Mouse (Mus musculus): ENCODE data around the gene Ppm1b. TPM values are rescaled to one million over a fixed set of nuclear protein-coding genes. Genes with fewer than 3 reads are reported as not detected.

Gene Ppm1b
- polyA plus RNA-seq, 1 experiment from 2014 or later: 62.5 TPM

DNA sequence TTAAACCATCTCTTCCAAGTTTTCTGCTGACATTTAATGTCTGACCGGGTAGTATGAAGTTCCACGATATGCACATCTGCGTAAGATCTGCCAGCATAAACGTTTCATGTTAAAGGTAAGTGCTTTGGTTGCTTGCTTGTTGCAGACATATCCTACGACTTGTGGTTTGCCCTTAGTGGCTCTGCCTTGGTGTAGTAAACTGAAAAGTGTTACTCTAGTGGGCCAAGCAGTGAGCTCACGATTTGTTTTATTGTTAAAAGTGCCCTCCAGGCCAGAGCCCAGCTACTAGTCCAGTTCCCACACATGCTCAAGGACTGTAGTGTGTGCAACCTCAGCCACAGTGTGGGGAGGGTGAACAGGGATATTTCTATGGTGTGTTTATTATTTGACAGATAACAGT is 69.9 kb downstream of the Ppm1b start:
- H3K9me3 ChIP-seq: no peaks in the 10 kb centered on the region
- H3K4me1 ChIP-seq: no peaks in the 10 kb centered on the region; the same call in 1 of the 2 replicates
- H3K36me3 ChIP-seq: no peaks in the 10 kb centered on the region
- H3K9ac ChIP-seq: no peak overlapping the region
- no peak overlapping the region for H3K27ac ChIP-seq
- H3K4me2 ChIP-seq: no peak overlapping the region
- ATAC-seq (ENCODE audit: borderline replicate concordance, extremely low read depth, low FRiP score, low TSS enrichment): no peak
- WGBS: 81% methylated on average over 6 of the region's 6 CpGs
- H3K27me3 ChIP-seq: no peaks in the 10 kb centered on the region
- no peak overlapping the region for H3K4me3 ChIP-seq

DNA sequence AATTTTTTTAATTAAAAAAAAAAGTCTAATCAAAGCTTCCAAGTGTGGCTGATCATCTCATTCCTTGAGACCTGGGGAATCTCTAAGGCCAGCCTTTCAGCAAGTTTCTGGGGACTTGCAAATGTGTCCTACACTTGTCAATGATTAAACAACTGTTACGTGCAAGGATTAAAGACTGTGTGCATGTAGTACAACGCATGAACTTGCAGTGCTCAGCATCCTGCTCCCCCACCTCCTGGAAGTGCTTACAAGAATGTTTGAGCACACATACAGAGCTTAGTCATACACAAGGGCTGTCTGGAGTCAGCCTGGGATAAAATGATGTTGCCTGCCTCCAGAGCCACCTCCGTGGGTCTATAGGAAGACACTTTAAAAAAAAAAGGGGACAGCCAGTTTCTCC is 70.7 kb downstream of the Ppm1b start:
- Histone ChIP-seq H3K9me3 (no peaks in the 10 kb centered on the region), H3K27ac (no peak overlapping the region), H3K9ac (no peak overlapping the region), H3K4me1 (no peaks in the 10 kb centered on the region; the same call in 1 of the 2 replicates), H3K4me3 (no peak overlapping the region), H3K27me3 (no peaks in the 10 kb centered on the region), H3K4me2 (no peak overlapping the region), H3K36me3 (no peaks in the 10 kb centered on the region)
- 62% methylated on average over 3 of the region's 3 CpGs for WGBS
- no peak for ATAC-seq (ENCODE audit: borderline replicate concordance, extremely low read depth, low FRiP score, low TSS enrichment)

DNA sequence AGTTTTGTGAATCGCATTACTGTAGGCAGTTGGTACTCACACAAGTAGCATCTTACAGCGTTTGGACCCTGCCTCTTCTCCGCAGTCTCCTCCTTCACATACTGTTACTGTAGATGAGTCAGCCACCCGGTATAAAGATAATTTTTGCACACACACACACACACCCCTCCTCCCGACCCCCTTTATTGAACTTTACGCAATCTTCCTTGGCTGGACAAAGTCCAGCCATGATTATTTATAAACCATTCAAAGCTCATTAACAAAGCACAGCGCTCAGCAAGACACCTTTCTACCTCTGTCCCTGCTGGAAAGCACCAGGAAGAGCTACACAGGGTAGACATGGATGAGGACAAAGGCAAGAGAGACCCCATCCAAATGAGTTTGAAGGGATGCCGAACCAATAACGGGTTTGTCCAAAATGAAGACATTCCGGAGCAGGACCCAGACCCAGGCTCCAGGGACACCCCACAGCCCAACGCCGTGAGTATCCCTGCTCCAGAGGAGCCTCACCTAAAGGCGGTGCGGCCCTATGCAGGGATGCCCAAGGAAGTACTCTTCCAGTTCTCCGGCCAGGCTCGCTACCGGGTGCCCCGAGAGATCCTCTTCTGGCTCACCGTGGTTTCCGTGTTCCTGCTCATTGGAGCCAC is 71.7 kb downstream of the Ppm1b start, which contains the start of gene Slc3a1:
Slc3a1 (plus strand) TSS at position 284 of the 647 bp plus-strand sequence.
- Histone ChIP-seq H3K9ac (no peak within 1 kb of the TSS), H3K27ac (no peak within 1 kb of the TSS), H3K36me3 (no peaks in the 10 kb centered on the region), H3K4me3 (no peak within 1 kb of the TSS), H3K4me2 (no peak within 1 kb of the TSS), H3K4me1 (no peaks in the 10 kb centered on the region; the same call in 1 of the 2 replicates), H3K9me3 (no peaks in the 10 kb centered on the region), H3K27me3 (no peaks in the 10 kb centered on the region)
- no peak for ATAC-seq (ENCODE audit: borderline replicate concordance, extremely low read depth, low FRiP score, low TSS enrichment)
- 86% methylated on average over 20 of the region's 20 CpGs for WGBS

DNA sequence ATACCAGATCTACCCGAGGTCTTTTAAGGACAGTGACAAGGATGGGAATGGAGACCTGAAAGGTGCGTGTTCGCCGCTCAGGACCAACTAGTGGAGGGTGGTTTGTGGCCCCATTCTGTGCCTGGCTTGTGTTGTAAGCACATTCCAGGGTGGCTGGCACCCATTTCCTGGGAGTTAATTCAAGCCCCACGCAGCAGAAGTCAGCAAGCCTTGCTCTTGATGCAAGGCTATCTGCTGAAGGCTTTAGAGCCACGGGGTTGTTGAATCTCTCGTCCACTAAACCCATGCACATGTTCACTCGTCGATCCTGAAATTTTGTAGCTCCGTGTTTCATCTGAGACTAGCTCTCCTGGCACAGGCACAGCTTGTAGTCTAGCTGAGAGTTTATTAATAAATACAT is 72.3 kb downstream of the Ppm1b start:
- Histone ChIP-seq H3K9me3 (no peaks in the 10 kb centered on the region), H3K27ac (no peak overlapping the region), H3K36me3 (no peaks in the 10 kb centered on the region), H3K4me2 (no peak overlapping the region), H3K4me3 (no peak overlapping the region), H3K9ac (no peak overlapping the region), H3K4me1 (peaks cover under 1% of the 10 kb centered on the region), H3K27me3 (no peaks in the 10 kb centered on the region)
- ATAC-seq (ENCODE audit: borderline replicate concordance, extremely low read depth, low FRiP score, low TSS enrichment): no peak
- WGBS: 90% methylated on average over 10 of the region's 10 CpGs

DNA sequence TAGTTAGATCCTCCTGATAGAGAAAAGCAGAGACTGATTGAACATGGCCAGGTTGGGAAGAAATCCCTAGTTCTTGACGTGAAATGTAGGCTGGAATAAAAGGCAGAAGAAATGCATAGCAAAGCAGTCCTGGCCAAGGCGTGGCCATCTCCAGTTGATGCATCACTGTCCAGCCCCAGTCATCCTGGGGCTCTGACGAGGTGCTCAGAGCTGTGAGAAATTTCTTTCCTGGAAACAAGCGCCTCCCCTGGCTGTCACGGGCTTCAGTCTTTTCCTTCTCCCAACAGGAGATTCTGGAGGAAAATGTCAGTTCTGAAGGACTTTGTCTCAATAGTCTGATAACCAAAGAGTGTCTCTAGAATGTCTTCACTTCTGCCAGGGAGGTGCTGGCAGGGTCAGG is 74.1 kb downstream of the Ppm1b start:
- no peaks in the 10 kb centered on the region for H3K9me3 ChIP-seq
- H3K27ac ChIP-seq: no peak overlapping the region
- WGBS: 50% methylated on average over 5 of the region's 5 CpGs
- no peak overlapping the region for H3K4me3 ChIP-seq
- H3K4me1 ChIP-seq: peaks cover 5% of the 10 kb centered on the region; the same call in 1 of the 2 replicates
- H3K9ac ChIP-seq: no peak overlapping the region
- no peak overlapping the region for H3K4me2 ChIP-seq
- no peaks in the 10 kb centered on the region for H3K27me3 ChIP-seq
- H3K36me3 ChIP-seq: no peaks in the 10 kb centered on the region
- ATAC-seq (ENCODE audit: borderline replicate concordance, extremely low read depth, low FRiP score, low TSS enrichment): no peak

DNA sequence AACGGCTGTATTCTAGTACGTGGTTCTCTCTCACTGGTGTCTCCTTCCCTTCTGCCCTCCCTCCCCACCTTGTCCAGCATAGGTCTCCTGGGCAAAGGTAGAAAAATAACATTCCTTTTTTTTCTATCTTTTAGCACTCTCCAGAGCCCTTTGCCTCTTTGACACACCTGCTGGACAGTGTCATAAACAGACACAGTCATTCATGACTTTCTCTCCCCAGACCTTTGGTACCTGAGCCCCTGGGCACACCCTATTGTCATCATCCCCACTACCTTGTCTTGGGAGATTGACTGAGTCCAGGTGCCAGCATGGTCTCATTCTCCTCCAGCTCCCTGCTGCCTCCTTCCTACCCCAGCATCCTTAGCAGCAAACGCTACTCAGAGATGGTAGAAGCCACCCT is 76.5 kb downstream of the Ppm1b start:
- Histone ChIP-seq H3K4me1 (peaks cover 5% of the 10 kb centered on the region; the same call in 1 of the 2 replicates), H3K4me2 (no peak overlapping the region), H3K36me3 (no peaks in the 10 kb centered on the region), H3K27me3 (no peaks in the 10 kb centered on the region), H3K9me3 (no peaks in the 10 kb centered on the region), H3K4me3 (no peak overlapping the region), H3K27ac (no peak overlapping the region), H3K9ac (no peak overlapping the region)
- WGBS: 76% methylated on average over 3 of the region's 3 CpGs
- no peak for ATAC-seq (ENCODE audit: borderline replicate concordance, extremely low read depth, low FRiP score, low TSS enrichment)

DNA sequence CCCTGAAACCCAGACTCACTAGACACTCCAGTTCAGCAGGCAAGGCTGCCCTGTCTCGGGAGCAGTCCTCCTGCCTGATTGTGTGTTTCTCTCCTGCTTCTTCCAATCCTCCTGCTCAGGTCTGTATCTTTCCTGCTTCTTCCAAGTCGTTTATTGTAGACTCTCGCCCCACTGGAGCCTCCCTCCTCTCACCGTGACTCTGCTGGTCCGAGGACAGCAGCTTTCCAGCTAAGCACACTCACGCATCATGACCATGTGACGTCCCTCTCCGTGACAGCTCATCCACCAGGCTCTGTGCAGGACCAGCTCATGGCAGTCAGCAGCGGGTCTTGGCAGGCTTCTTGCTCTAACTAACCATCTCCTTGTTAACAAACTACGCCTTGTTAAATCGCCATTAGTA is 77.5 kb downstream of the Ppm1b start:
- ATAC-seq (ENCODE audit: borderline replicate concordance, extremely low read depth, low FRiP score, low TSS enrichment): peak; percentile 31; the same call in 1 of the 2 replicates
- no peak overlapping the region for H3K9ac ChIP-seq
- H3K4me1 ChIP-seq: peaks cover 5% of the 10 kb centered on the region; the same call in 1 of the 2 replicates
- H3K27me3 ChIP-seq: no peaks in the 10 kb centered on the region
- H3K27ac ChIP-seq: no peak overlapping the region
- 37% methylated on average over 11 of the region's 11 CpGs for WGBS
- no peak overlapping the region; the same call in 1 of the 2 replicates for H3K4me2 ChIP-seq
- H3K4me3 ChIP-seq: no peak overlapping the region
- H3K9me3 ChIP-seq: no peaks in the 10 kb centered on the region
- H3K36me3 ChIP-seq: no peaks in the 10 kb centered on the region

DNA sequence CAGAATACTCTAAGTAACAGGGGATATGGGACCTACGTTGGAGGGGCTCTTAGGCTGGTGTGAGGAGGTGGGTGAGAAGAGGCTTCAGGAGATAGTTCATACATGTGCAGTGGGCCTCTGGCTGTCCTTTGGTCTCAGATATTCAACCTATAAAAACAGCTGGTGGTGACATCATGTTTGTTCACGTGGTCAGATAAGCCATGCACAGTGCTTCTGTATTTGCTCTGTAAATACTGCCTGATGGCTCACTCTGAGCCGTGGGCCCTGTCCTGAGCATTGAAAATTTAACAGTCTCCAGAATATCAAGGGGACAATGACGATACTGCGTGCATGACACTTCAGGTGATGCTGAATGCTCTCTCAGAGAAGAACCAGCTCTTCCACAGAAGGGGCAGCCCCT is 81.3 kb downstream of the Ppm1b start:
- no peak for ATAC-seq (ENCODE audit: borderline replicate concordance, extremely low read depth, low FRiP score, low TSS enrichment)
- Histone ChIP-seq H3K36me3 (no peaks in the 10 kb centered on the region), H3K9me3 (no peaks in the 10 kb centered on the region), H3K4me3 (no peak overlapping the region), H3K4me1 (peaks cover 5% of the 10 kb centered on the region; the same call in 1 of the 2 replicates), H3K9ac (no peak overlapping the region), H3K4me2 (no peak overlapping the region), H3K27me3 (no peaks in the 10 kb centered on the region), H3K27ac (no peak overlapping the region)
- 56% methylated on average over 5 of the region's 5 CpGs for WGBS

DNA sequence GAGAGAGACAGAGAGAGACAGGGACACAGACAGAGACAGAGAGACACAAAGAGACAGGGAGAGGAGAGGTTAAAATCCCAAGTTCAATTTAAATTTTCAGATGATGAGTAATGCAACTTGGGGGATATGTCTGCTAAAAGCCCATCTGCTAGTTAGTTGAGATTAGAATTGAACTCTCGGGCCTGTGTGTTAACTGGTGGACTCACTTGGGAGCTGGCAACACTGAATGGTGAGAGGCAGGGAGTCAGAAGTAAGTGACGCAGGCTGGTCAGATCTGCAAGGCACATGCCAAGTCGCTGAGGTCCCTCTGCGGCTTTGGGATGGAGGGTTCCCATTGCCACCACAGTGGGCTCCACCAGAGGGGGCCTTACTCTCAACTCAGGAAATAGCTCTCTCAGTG is 81.8 kb downstream of the Ppm1b start:
- Histone ChIP-seq H3K4me3 (no peak overlapping the region), H3K4me1 (peaks cover 5% of the 10 kb centered on the region; the same call in 1 of the 2 replicates), H3K27me3 (no peaks in the 10 kb centered on the region), H3K9me3 (no peaks in the 10 kb centered on the region), H3K9ac (no peak overlapping the region), H3K27ac (no peak overlapping the region), H3K4me2 (no peak overlapping the region), H3K36me3 (no peaks in the 10 kb centered on the region)
- WGBS: 79% methylated on average over 4 of the region's 4 CpGs
- no peak for ATAC-seq (ENCODE audit: borderline replicate concordance, extremely low read depth, low FRiP score, low TSS enrichment)

DNA sequence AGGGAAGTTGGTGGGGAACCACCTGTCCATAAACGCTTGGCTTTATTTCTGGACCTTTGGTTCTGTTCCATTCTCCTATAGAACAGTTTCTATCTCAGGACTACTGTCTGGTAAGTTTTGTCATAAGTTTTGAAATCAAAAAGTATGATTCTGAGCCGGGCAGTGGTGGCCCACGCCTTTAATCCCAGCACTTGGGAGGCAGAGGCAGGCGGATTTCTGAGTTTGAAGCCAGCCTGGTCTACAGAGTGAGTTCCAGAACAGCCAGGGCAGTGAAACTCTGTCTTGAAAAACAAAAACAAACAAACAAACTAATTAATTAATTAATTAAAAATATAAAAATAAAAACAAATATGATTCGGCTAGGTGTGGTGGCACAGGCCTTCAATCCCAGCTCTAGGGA is 82.2 kb downstream of the Ppm1b start:
- Histone ChIP-seq H3K4me3 (no peak overlapping the region), H3K27ac (no peak overlapping the region), H3K36me3 (no peaks in the 10 kb centered on the region), H3K4me1 (peaks cover 5% of the 10 kb centered on the region; the same call in 1 of the 2 replicates), H3K4me2 (no peak overlapping the region), H3K9me3 (no peaks in the 10 kb centered on the region), H3K27me3 (no peaks in the 10 kb centered on the region), H3K9ac (no peak overlapping the region)
- WGBS: 91% methylated on average over 5 of the region's 5 CpGs
- no peak for ATAC-seq (ENCODE audit: borderline replicate concordance, extremely low read depth, low FRiP score, low TSS enrichment)

DNA sequence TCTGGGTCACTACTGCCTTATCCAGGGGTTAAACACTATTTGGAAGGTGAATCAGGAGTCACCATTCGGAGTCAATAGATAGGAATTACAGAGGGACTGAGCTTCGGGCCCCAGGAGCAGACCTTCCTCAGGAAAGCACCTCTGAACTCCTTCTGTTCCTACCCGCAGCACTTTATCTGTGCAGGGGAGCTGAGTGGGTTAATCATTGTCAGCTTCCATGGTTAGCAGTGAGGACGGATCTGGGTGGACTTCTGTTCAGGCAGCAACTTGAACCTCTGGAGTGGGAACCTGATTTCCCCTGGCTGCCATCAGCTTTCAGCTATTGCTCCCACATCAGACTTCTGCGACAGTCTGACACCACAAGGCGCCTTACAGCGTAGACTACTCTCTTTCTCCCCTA is 84.4 kb downstream of the Ppm1b start:
- H3K27ac ChIP-seq: no peak overlapping the region
- H3K9me3 ChIP-seq: no peaks in the 10 kb centered on the region
- 44% methylated on average over 7 of the region's 7 CpGs for WGBS
- H3K9ac ChIP-seq: no peak overlapping the region
- H3K4me1 ChIP-seq: no peaks in the 10 kb centered on the region
- no peak overlapping the region for H3K4me2 ChIP-seq
- 0 out of 2 replicates have a peak, but pooled peaks have one; percentile 23 for ATAC-seq (ENCODE audit: borderline replicate concordance, extremely low read depth, low FRiP score, low TSS enrichment)
- no peaks in the 10 kb centered on the region for H3K27me3 ChIP-seq
- H3K4me3 ChIP-seq: no peak overlapping the region
- no peaks in the 10 kb centered on the region for H3K36me3 ChIP-seq

DNA sequence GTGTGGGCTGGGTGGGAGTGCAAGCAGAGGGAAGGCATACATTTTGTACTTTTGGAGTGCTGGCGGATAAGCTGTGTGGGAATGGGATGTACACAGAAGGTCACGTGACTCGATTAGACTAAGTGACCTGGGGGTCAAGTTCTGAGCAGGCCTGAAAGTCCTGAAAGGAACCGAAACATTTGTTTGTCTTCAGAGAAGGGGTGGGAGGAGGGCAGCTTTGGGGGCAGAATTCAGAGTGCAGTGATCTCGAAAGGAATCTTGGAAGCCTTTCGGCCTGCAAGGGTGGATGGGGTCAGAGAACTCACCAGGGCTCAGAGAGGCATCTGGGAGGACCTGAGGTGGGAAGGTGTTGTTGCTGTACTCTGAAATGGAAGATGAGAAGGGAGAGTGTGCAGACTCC is 85.9 kb downstream of the Ppm1b start:
- no peak overlapping the region for H3K4me3 ChIP-seq
- no peaks in the 10 kb centered on the region for H3K36me3 ChIP-seq
- no peak overlapping the region for H3K27ac ChIP-seq
- WGBS: 34% methylated on average over 6 of the region's 6 CpGs
- no peaks in the 10 kb centered on the region for H3K4me1 ChIP-seq
- H3K9me3 ChIP-seq: no peaks in the 10 kb centered on the region
- no peak overlapping the region for H3K9ac ChIP-seq
- ATAC-seq (ENCODE audit: borderline replicate concordance, extremely low read depth, low FRiP score, low TSS enrichment): no peak
- H3K27me3 ChIP-seq: no peaks in the 10 kb centered on the region
- no peak overlapping the region for H3K4me2 ChIP-seq
